Mouse (Mus musculus) hindbrain, embryonic 10.5 days (tissue): ENCODE data around the gene Cpeb4. TPM values are rescaled to one million over a fixed set of nuclear protein-coding genes. Genes with fewer than 3 reads are reported as not detected.
A peak's percentile ranks its signal among the peaks of the same experiment; 100 is the strongest.

ENCODE experiments used
- DNase-seq: peaks from one replicate; pipeline ENCODE4 v3.0.0-alpha.2; 2017; ENCODE audit warnings: low spot score
- H3K27ac ChIP-seq: fragments of 300-500 bp; sonication (generic); 2 replicates; pipeline ENCODE4 v1.5.1; 2016; ENCODE audit warnings: mild to moderate bottlenecking, moderate library complexity
- H3K27me3 ChIP-seq: fragments of 300-500 bp; sonication (generic); 2 replicates; pipeline ENCODE4 v1.6.1; 2016; ENCODE audit warnings: mild to moderate bottlenecking; ENCODE audit not compliant: poor library complexity, insufficient read depth, severe bottlenecking
- H3K36me3 ChIP-seq: fragments of 300-500 bp; sonication (generic); 2 replicates; pipeline ENCODE4 v1.6.1; 2016; ENCODE audit warnings: mild to moderate bottlenecking, moderate library complexity
- H3K4me1 ChIP-seq: fragments of 300-500 bp; sonication (generic); replicated peaks from 2 replicates; pipeline ENCODE4 v1.6.1; 2016; ENCODE audit warnings: mild to moderate bottlenecking
- H3K4me3 ChIP-seq: fragments of 300-500 bp; sonication (generic); 2 replicates; pipeline ENCODE4 v1.5.1; 2016; ENCODE audit warnings: mild to moderate bottlenecking, moderate library complexity
- H3K9me3 ChIP-seq: fragments of 300-500 bp; sonication (generic); 2 replicates; pipeline ENCODE4 v1.6.1; 2016; ENCODE audit warnings: mild to moderate bottlenecking, moderate library complexity
- WGBS: fragments of 180-500 bp; shearing (Covaris S2); methylation state at CpG from one replicate; pipeline ENCODE4 v1.1.7; 2016; 5-methylcytosine and 5-hydroxymethylcytosine counted together
- polyA plus RNA-seq: library from polyadenylated mRNA; unstranded; fragments of >200 nt; fragmentation: Nextera tagmentation; extraction: Ambion mirVana; gene quantifications from 2 replicates; pipeline ENCODE4 v1.2.1, GENCODE M21; 2016

Gene Cpeb4
- polyA plus RNA-seq, 1 experiment from 2014 or later, result 6.0 TPM

GRCm38 (mm10) chr11:31935652-31936051, 63.6 kb downstream of the Cpeb4 start:
- Histone ChIP-seq H3K36me3 (peaks cover 14% of the 10 kb centered on the region), H3K9me3 (no peaks in the 10 kb centered on the region), H3K4me3 (no peak overlapping the region), H3K27me3 (no peaks in the 10 kb centered on the region), H3K4me1 (0 out of 2 replicates have a peak, but pooled peaks cover under 1% of the 10 kb centered on the region), H3K27ac (no peak overlapping the region)
- 57% methylated on average over 4 of the region's 4 CpGs for WGBS
- DNase-seq, result no peak

- Histone ChIP-seq H3K9me3 (no peaks in the 10 kb centered on the region), H3K4me1 (peaks cover 12% of the 10 kb centered on the region), H3K4me3 (no peak overlapping the region), H3K36me3 (0 out of 2 replicates have a peak, but pooled peaks cover under 1% of the 10 kb centered on the region), H3K27ac (no peak overlapping the region), H3K27me3 (no peaks in the 10 kb centered on the region)
- no peak for DNase-seq
- 91% methylated on average over 10 of the region's 10 CpGs for WGBS
Measured at GRCm38 (mm10) chr11:31936910-31937525, 65.0 kb downstream of the Cpeb4 start.

DNA sequence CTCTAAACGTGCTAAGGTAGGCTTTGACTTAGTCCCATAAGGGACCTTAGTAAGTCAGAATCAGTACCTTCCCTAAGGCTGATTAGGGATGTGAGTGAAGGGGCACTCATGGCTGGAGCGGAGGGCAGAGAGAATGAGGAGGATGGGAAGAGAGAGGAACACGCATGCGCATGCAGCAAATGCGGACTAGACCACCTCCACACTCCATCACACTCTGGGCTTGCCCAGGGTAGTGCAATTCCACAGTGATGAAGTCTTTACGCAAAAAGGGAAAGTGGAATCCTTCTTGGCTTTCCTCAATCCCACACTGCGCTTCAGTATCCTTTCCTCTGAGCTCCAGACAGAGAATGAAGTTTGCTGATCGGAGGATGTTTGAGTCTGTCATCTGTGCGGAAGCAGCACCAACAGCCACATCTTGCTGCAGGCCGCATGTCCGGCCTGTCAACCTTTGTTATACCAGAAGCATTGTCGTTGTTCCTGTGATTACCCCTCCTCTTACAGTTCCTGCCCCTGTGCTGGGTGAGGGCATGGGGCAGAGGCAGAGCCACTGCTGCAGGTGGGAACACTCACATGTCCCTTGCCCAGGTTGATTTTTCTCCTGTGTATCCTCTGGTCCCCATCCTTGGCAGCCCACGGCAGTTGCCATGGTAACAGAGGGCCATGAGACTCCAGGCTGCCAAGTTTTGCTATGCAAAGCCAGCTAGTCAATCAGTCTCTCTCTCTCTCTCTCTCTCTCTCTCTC, 69.1 kb downstream of the Cpeb4 start:
- Histone ChIP-seq H3K4me1 (peaks cover 12% of the 10 kb centered on the region), H3K36me3 (no peaks in the 10 kb centered on the region), H3K27me3 (no peaks in the 10 kb centered on the region), H3K27ac (peak overlapping the region; percentile 50; the same call in 1 of the 2 replicates), H3K9me3 (no peaks in the 10 kb centered on the region), H3K4me3 (no peak overlapping the region)
- 77% methylated on average over 13 of the region's 13 CpGs for WGBS
- no peak for DNase-seq

DNA sequence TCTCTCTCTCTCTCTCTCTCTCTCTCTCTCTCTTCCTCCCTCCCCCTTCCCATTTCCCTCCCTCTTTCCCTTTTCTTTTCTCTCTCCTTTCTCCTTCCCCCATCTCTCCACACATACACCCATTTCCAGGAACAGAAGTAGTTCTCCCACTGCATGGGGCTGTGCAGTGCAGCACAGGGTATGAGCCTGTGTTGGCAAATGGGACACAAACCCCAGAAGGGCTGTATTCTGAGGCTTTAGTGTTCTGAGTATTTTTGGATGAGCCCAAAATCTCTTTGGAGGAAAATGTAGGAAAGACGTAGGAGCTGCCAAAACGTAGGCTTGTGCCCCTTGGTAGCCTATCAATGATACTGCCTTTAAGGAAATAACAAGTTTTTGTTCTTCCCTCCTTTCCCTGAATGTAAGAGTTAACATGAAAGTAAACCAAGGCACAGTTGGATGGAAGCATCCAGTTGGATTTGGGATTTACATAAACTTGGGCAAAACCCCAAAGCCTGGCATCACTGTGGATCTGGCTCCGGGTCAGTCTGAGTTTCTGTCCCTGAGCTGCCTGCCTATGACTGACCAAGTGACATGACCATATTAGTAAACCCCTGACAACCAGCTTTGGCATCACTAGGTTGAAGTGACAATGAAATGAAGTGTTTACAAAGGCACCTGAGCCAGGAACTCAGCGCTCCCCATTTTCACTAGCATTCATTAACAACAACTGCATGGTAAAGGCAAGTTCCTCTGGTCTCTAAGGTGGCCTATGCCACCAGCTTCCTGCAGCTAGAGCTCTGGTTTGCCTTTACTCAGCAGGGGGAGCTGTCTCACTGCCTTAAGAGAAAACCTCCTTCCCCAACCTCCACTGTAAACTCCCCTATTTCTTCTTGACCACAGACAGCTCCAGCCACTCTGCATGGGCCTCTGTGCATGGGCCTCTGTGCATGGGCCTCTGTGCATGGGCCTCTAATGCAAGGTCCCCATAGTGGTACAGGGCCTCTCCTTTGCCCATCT, 69.9 kb downstream of the Cpeb4 start:
- H3K9me3 ChIP-seq, result no peaks in the 10 kb centered on the region
- peaks cover 12% of the 10 kb centered on the region for H3K4me1 ChIP-seq
- no peak overlapping the region for H3K4me3 ChIP-seq
- DNase-seq, result no peak
- no peaks in the 10 kb centered on the region for H3K27me3 ChIP-seq
- H3K27ac ChIP-seq, result no peak overlapping the region
- 86% methylated on average over 4 of the region's 4 CpGs for WGBS
- H3K36me3 ChIP-seq, result no peaks in the 10 kb centered on the region

DNA sequence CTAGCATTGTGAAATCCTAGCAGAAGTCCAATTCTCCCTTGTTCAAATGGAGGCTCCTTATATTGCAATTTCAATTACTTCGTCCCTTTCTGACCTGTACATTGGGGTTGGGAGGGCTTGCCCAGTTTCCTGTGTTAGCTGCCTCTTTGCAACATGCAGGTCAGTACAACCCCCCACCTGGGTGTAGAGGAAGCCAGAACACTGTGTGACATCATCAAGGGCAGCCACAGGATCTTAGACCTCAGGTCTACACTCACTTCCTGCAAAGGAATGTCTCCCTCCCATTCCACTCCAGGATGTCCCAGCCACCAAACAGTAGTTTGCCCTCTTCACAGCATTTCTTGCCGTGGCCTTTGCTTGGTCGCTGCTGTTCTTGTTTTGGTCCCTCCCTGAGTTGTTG, 73.5 kb downstream of the Cpeb4 start:
- Histone ChIP-seq H3K4me1 (peaks cover 27% of the 10 kb centered on the region), H3K36me3 (no peaks in the 10 kb centered on the region), H3K9me3 (no peaks in the 10 kb centered on the region), H3K27ac (no peak overlapping the region), H3K4me3 (no peak overlapping the region), H3K27me3 (peaks cover 8% of the 10 kb centered on the region; the same call in 1 of the 2 replicates)
- WGBS, result 80% methylated on average over 3 of the region's 3 CpGs
- no peak for DNase-seq

GRCm38 (mm10) chr11:31948462-31949330, 76.7 kb downstream of the Cpeb4 start:
- no peaks in the 10 kb centered on the region for H3K9me3 ChIP-seq
- H3K36me3 ChIP-seq, result no peaks in the 10 kb centered on the region
- no peak for DNase-seq
- H3K27me3 ChIP-seq, result peaks cover 13% of the 10 kb centered on the region; the same call in 1 of the 2 replicates
- H3K4me1 ChIP-seq, result peaks cover 16% of the 10 kb centered on the region
- H3K4me3 ChIP-seq, result peak overlapping the region; percentile 54
- 20% methylated on average over 15 of the region's 15 CpGs for WGBS
- H3K27ac ChIP-seq, result peak overlapping the region; percentile 81

DNA sequence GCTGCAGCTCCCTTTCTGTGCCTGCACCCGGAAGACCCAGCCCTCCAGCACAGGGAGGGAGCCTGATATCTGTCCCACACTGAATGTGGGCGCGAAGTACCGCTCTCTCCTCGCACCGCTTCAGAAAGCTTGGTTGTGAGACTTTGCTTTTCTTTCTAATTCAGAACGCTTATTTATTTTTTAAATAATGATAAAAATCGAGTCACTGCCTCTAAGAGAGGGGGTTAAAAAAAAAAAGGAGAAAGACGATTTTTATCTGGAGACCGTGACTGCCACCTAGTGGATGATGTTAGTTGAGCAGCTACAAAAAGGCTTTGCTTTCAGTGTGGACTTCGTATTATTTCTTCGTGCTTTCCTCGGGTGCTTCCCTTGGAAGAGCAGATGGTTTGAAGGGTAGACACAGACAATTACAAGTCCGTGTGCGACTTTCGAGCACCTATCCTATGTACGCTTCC, 77.3 kb downstream of the Cpeb4 start:
- Histone ChIP-seq H3K9me3 (no peaks in the 10 kb centered on the region), H3K27ac (peak overlapping the region; percentile 81), H3K4me3 (peak overlapping the region; percentile 54), H3K4me1 (peaks cover 16% of the 10 kb centered on the region), H3K27me3 (peaks cover 13% of the 10 kb centered on the region; the same call in 1 of the 2 replicates), H3K36me3 (no peaks in the 10 kb centered on the region)
- WGBS, result 3% methylated on average over 17 of the region's 17 CpGs
- peak; percentile 70 for DNase-seq

- H3K27me3 ChIP-seq, result no peaks in the 10 kb centered on the region
- no peaks in the 10 kb centered on the region for H3K36me3 ChIP-seq
- no peak overlapping the region for H3K27ac ChIP-seq
- no peaks in the 10 kb centered on the region for H3K4me1 ChIP-seq
- no peaks in the 10 kb centered on the region for H3K9me3 ChIP-seq
- no peak for DNase-seq
- H3K4me3 ChIP-seq, result no peak overlapping the region
Measured at GRCm38 (mm10) chr11:31960071-31960470, 88.1 kb downstream of the Cpeb4 start.

DNA sequence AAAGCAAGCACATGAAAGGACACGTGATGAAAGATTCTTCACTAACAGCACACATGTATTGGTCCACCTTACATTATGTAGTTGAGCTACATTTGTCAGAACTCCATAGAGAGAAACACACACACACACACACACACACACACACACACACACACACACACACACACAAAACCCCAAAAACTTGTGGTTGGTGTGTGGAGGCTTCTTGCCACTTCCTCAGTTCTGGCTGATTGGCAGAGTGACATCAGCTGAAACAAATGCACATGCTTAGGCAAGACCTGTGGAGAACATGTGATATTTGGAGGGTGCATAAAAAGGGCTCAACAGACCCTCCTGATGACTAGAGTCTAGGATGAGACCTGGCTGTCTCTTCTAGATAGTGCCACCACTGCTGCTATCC, 92.0 kb downstream of the Cpeb4 start:
- Histone ChIP-seq H3K27ac (no peak overlapping the region), H3K9me3 (no peaks in the 10 kb centered on the region), H3K4me3 (no peak overlapping the region), H3K4me1 (peaks cover 8% of the 10 kb centered on the region), H3K36me3 (no peaks in the 10 kb centered on the region), H3K27me3 (peaks cover 5% of the 10 kb centered on the region; the same call in 1 of the 2 replicates)
- WGBS, result 92% methylated on average over 1 of the region's 1 CpGs
- no peak for DNase-seq

- WGBS, result 43% methylated on average over 49 of the region's 49 CpGs
- H3K4me3 ChIP-seq, result peak within 1 kb of the TSS; percentile 46
- no peaks in the 10 kb centered on the region for H3K9me3 ChIP-seq
- H3K27me3 ChIP-seq, result peaks cover 5% of the 10 kb centered on the region; the same call in 1 of the 2 replicates
- H3K4me1 ChIP-seq, result peaks cover 8% of the 10 kb centered on the region
- DNase-seq, result peak; percentile 61
- no peaks in the 10 kb centered on the region for H3K36me3 ChIP-seq
- H3K27ac ChIP-seq, result peak within 1 kb of the TSS; percentile 85
Measured at GRCm38 (mm10) chr11:31965256-31966134, 93.5 kb downstream of the Cpeb4 start, which contains the start of gene 4930524B15Rik. 4930524B15Rik (plus strand) TSS chr11:31965592.

GRCm38 (mm10) chr11:31974132-31974531, 102.1 kb downstream of the Cpeb4 start:
- Histone ChIP-seq H3K4me3 (no peak overlapping the region), H3K27ac (no peak overlapping the region), H3K4me1 (0 out of 2 replicates have a peak, but pooled peaks cover 3% of the 10 kb centered on the region), H3K9me3 (no peaks in the 10 kb centered on the region), H3K36me3 (no peaks in the 10 kb centered on the region), H3K27me3 (no peaks in the 10 kb centered on the region)
- DNase-seq, result no peak
- WGBS, result 86% methylated on average over 4 of the region's 4 CpGs
